Mouse (Mus musculus) neural tube, embryonic 14.5 days (tissue): ENCODE data around the gene Gstk1. TPM values are rescaled to one million over a fixed set of nuclear protein-coding genes. Genes with fewer than 3 reads are reported as not detected.

Source experiments
- ATAC-seq: fragments of 200-750 bp; cut with Nextera tagmentation; 2 replicates; pipeline ENCODE4 v1.8.0; 2017; ENCODE audit warnings: low read depth, mild to moderate bottlenecking, moderate TSS enrichment, moderate library complexity
- H3K27ac ChIP-seq: fragments of 300-500 bp; sonication (generic); 2 replicates; pipeline ENCODE4 v1.5.1; 2014; ENCODE audit warnings: low read depth, mild to moderate bottlenecking, control low read depth, low read length, moderate library complexity, mixed read lengths
- H3K27me3 ChIP-seq: fragments of 300-500 bp; sonication (generic); 2 replicates; pipeline ENCODE4 v1.6.1; 2014; ENCODE audit warnings: low read length; ENCODE audit not compliant: control insufficient read depth, insufficient read depth
- H3K36me3 ChIP-seq: fragments of 300-500 bp; sonication (generic); 2 replicates; pipeline ENCODE4 v1.6.1; 2014; ENCODE audit warnings: low read length, mixed read lengths; ENCODE audit not compliant: control insufficient read depth, insufficient read depth
- H3K4me1 ChIP-seq: fragments of 300-500 bp; sonication (generic); 2 replicates; pipeline ENCODE4 v1.6.1; 2014; ENCODE audit warnings: low read length; ENCODE audit not compliant: control insufficient read depth, insufficient read depth
- H3K4me2 ChIP-seq: fragments of 300-500 bp; sonication (generic); 2 replicates; pipeline ENCODE4 v1.6.1; 2014; ENCODE audit warnings: mild to moderate bottlenecking, low read depth, low read length, control low read depth
- H3K4me3 ChIP-seq: fragments of 300-500 bp; sonication (generic); 2 replicates; pipeline ENCODE4 v1.5.1; 2014; ENCODE audit warnings: low read depth, low read length, control low read depth, mixed read lengths
- H3K9ac ChIP-seq: fragments of 300-500 bp; sonication (generic); replicated peaks from 2 replicates; pipeline ENCODE4 v1.6.1; 2014; ENCODE audit warnings: low read depth, mild to moderate bottlenecking, control low read depth, low read length, mixed read lengths
- H3K9me3 ChIP-seq: fragments of 300-500 bp; sonication (generic); 2 replicates; pipeline ENCODE4 v1.6.1; 2016; ENCODE audit warnings: low read length; ENCODE audit not compliant: control insufficient read depth
- whole genome bisulfite sequencing: fragments of 180-500 bp; shearing (Covaris S2); extraction: QIAGEN DNeasy Blood & Tissue Kit; methylation state at CpG from one replicate; pipeline ENCODE4 v1.1.7; 2014; 5-methylcytosine and 5-hydroxymethylcytosine counted together
- polyA plus RNA-seq: library from polyadenylated mRNA; unstranded; fragments of >200 nt; fragmentation: Nextera tagmentation; extraction: Ambion mirVana; gene quantifications from 2 replicates; pipeline ENCODE4 v1.2.1, GENCODE M21; 2014

The Gstk1 gene
- polyA plus RNA-seq, result 8.0 and 12.4 TPM in 2 replicates

- Histone ChIP-seq H3K9ac (peak within 1 kb of the TSS; percentile 1; the same call in 1 of the 2 replicates), H3K4me2 (peak within 1 kb of the TSS; percentile 73), H3K27me3 (no peaks in the 10 kb centered on the region), H3K27ac (no peak within 1 kb of the TSS), H3K36me3 (no peaks in the 10 kb centered on the region), H3K9me3 (no peaks in the 10 kb centered on the region), H3K4me3 (peak within 1 kb of the TSS; percentile 37), H3K4me1 (no peaks in the 10 kb centered on the region)
- peak; percentile 100 for ATAC-seq
- 4% methylated on average over 28 of the region's 28 CpGs for WGBS
These were observed at the start of gene Gstk1 for GRCm38 (mm10) chr6:42245711-42246353. Gene Gstk1 (plus strand): TSS chr6:42245935.

- Histone ChIP-seq H3K4me3 (no peak overlapping the region), H3K36me3 (no peaks in the 10 kb centered on the region), H3K27ac (no peak overlapping the region), H3K27me3 (no peaks in the 10 kb centered on the region), H3K9me3 (no peaks in the 10 kb centered on the region), H3K4me1 (no peaks in the 10 kb centered on the region), H3K4me2 (no peak overlapping the region), H3K9ac (no peak overlapping the region)
- ATAC-seq, result no peak
- WGBS, result 52% methylated on average over 3 of the region's 3 CpGs
These were observed 48.0 kb upstream of the Gstk1 start for GRCm38 (mm10) chr6:42197710-42198109.

GRCm38 (mm10) chr6:42199498-42199897 lies 46.2 kb upstream of the Gstk1 start:
- no peaks in the 10 kb centered on the region for H3K9me3 ChIP-seq
- WGBS, result 83% methylated on average over 1 of the region's 1 CpGs
- H3K27me3 ChIP-seq, result no peaks in the 10 kb centered on the region
- H3K4me2 ChIP-seq, result no peak overlapping the region
- no peak overlapping the region for H3K27ac ChIP-seq
- ATAC-seq, result no peak
- no peaks in the 10 kb centered on the region for H3K36me3 ChIP-seq
- H3K9ac ChIP-seq, result no peak overlapping the region
- no peak overlapping the region for H3K4me3 ChIP-seq
- H3K4me1 ChIP-seq, result no peaks in the 10 kb centered on the region

- Histone ChIP-seq H3K4me2 (no peak within 1 kb of the TSS), H3K9ac (no peak within 1 kb of the TSS), H3K9me3 (no peaks in the 10 kb centered on the region), H3K4me3 (no peak within 1 kb of the TSS), H3K27me3 (no peaks in the 10 kb centered on the region), H3K27ac (no peak within 1 kb of the TSS), H3K4me1 (no peaks in the 10 kb centered on the region), H3K36me3 (no peaks in the 10 kb centered on the region)
- 87% methylated on average over 2 of the region's 2 CpGs for WGBS
- no peak for ATAC-seq
These were observed 30.7 kb upstream of the Gstk1 start, which contains the start of gene Tas2r144 for GRCm38 (mm10) chr6:42215028-42215427. Gene Tas2r144 (plus strand): TSS chr6:42215328.

- Histone ChIP-seq H3K9me3 (no peaks in the 10 kb centered on the region), H3K4me1 (no peaks in the 10 kb centered on the region), H3K4me3 (no peak overlapping the region), H3K4me2 (no peak overlapping the region), H3K27me3 (no peaks in the 10 kb centered on the region), H3K27ac (no peak overlapping the region), H3K36me3 (no peaks in the 10 kb centered on the region), H3K9ac (no peak overlapping the region)
- peak; percentile 61; the same call in 1 of the 2 replicates for ATAC-seq
- 53% methylated on average over 3 of the region's 3 CpGs for WGBS
These were observed 23.4 kb upstream of the Gstk1 start for GRCm38 (mm10) chr6:42222286-42222685.

- H3K4me2 ChIP-seq, result no peak overlapping the region
- H3K36me3 ChIP-seq, result no peaks in the 10 kb centered on the region
- ATAC-seq, result no peak
- H3K4me3 ChIP-seq, result no peak overlapping the region
- H3K4me1 ChIP-seq, result no peaks in the 10 kb centered on the region
- H3K9ac ChIP-seq, result no peak overlapping the region
- H3K27ac ChIP-seq, result no peak overlapping the region
- no peaks in the 10 kb centered on the region for H3K9me3 ChIP-seq
- WGBS, result 78% methylated on average over 4 of the region's 4 CpGs
- H3K27me3 ChIP-seq, result no peaks in the 10 kb centered on the region
These were observed 20.7 kb upstream of the Gstk1 start for GRCm38 (mm10) chr6:42225046-42225445.

GRCm38 (mm10) chr6:42227240-42228101 lies 18.3 kb upstream of the Gstk1 start:
- WGBS, result 33% methylated on average over 17 of the region's 17 CpGs
- Histone ChIP-seq H3K27ac (no peak overlapping the region), H3K9ac (no peak overlapping the region), H3K4me3 (no peak overlapping the region), H3K4me1 (no peaks in the 10 kb centered on the region), H3K9me3 (no peaks in the 10 kb centered on the region), H3K27me3 (no peaks in the 10 kb centered on the region), H3K4me2 (no peak overlapping the region), H3K36me3 (no peaks in the 10 kb centered on the region)
- peak; percentile 70; the same call in 1 of the 2 replicates for ATAC-seq

- WGBS, result 75% methylated on average over 4 of the region's 4 CpGs
- no peak for ATAC-seq
- no peaks in the 10 kb centered on the region for H3K27me3 ChIP-seq
- H3K4me3 ChIP-seq, result no peak overlapping the region
- no peaks in the 10 kb centered on the region for H3K36me3 ChIP-seq
- no peaks in the 10 kb centered on the region for H3K4me1 ChIP-seq
- H3K27ac ChIP-seq, result no peak overlapping the region
- H3K9ac ChIP-seq, result no peak overlapping the region
- no peak overlapping the region for H3K4me2 ChIP-seq
- no peaks in the 10 kb centered on the region for H3K9me3 ChIP-seq
These were observed 16.1 kb upstream of the Gstk1 start for GRCm38 (mm10) chr6:42229610-42230009.

GRCm38 (mm10) chr6:42231191-42231590 lies 14.5 kb upstream of the Gstk1 start:
- Histone ChIP-seq H3K4me2 (no peak overlapping the region), H3K27me3 (no peaks in the 10 kb centered on the region), H3K27ac (no peak overlapping the region), H3K9me3 (no peaks in the 10 kb centered on the region), H3K4me3 (no peak overlapping the region), H3K9ac (no peak overlapping the region), H3K4me1 (no peaks in the 10 kb centered on the region), H3K36me3 (no peaks in the 10 kb centered on the region)
- WGBS, result 91% methylated on average over 3 of the region's 3 CpGs
- no peak for ATAC-seq
